Mouse (Mus musculus) heart, adult 2 months (tissue): ENCODE data around the gene Cep68.

ENCODE experiments used
- CTCF ChIP-seq: fragments of 200-600 bp; IDR thresholded peaks from 2 replicates; pipeline ENCODE4 v1.8.1; 2022; ENCODE audit warnings: antibody characterized with exemption, mild to moderate bottlenecking, moderate library complexity
- EP300 ChIP-seq: fragments of 200-500 bp; IDR thresholded peaks from 2 replicates; pipeline ENCODE4 v1.6.1; 2011; ENCODE audit warnings: low read depth, low read length, control low read depth; ENCODE audit not compliant: insufficient read depth
- POLR2A ChIP-seq: fragments of 200-500 bp; IDR thresholded peaks from 2 replicates; pipeline ENCODE4 v1.6.1; 2011; ENCODE audit warnings: mild to moderate bottlenecking, low read depth, low read length, control low read depth; ENCODE audit not compliant: insufficient read depth

DNA sequence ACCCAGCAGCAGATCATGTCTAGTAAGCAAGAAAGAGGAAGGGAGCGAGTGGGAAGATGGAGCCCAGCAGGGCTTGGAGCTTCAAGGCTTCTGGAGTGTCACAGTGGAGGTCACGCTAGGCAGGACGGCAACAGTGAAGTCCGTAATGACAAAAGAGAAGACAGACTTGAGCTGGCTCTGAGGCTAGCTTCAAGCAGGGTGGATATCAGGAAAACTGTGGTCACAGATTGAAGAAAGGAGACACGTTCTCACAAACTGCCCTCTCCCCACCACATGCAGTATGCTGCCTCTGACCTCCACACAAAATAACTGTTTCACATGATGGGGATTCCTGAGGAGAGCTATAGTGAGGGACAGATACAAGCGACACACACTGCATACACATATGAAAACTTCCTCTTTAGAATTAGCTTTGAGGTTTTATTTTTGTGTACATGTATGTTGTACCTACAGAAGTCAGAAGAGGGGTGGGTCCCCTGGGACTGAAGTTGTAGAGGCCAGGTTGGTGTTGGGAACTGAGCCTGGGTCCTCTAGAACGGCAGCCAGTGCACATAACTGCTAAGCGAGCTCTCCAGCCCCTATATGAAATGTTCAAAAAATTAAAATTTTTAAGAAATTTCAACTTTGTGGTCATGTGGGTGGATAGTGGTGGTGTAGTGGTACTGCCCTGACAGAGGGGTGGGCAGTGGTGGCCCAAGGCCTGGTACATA, 1.9 kb downstream of the Cep68 start:
- TF ChIP-seq CTCF (no peak), POLR2A (no peak), EP300 (no peak)
